Mouse (Mus musculus): ENCODE results near the gene Ugt1a9.

- TF ChIP-seq CTCF (IDR thresholded peaks at IDR 0.05; ENCODE audit: low read depth, low read length) (no peak), POLR2A (IDR thresholded peaks at IDR 0.05; ENCODE audit: insufficient read depth, low read length) (no peak), EP300 (IDR thresholded peaks at IDR 0.05; ENCODE audit: insufficient read depth, low read depth, low read length) (no peak)
Observed at GRCm38 (mm10) chr1:88213061-88213460, 142.5 kb downstream of the Ugt1a9 start.

Measured in ES-Bruce4 (cell line).